Mouse (Mus musculus): Measurements from ENCODE around the gene Fbxo46. TPM values are rescaled to one million over a fixed set of nuclear protein-coding genes. Genes with fewer than 3 reads are reported as not detected.

The Fbxo46 gene
- 10 to 100 TPM; 14.9 to 15.0 TPM for total RNA-seq (2023)

DNA sequence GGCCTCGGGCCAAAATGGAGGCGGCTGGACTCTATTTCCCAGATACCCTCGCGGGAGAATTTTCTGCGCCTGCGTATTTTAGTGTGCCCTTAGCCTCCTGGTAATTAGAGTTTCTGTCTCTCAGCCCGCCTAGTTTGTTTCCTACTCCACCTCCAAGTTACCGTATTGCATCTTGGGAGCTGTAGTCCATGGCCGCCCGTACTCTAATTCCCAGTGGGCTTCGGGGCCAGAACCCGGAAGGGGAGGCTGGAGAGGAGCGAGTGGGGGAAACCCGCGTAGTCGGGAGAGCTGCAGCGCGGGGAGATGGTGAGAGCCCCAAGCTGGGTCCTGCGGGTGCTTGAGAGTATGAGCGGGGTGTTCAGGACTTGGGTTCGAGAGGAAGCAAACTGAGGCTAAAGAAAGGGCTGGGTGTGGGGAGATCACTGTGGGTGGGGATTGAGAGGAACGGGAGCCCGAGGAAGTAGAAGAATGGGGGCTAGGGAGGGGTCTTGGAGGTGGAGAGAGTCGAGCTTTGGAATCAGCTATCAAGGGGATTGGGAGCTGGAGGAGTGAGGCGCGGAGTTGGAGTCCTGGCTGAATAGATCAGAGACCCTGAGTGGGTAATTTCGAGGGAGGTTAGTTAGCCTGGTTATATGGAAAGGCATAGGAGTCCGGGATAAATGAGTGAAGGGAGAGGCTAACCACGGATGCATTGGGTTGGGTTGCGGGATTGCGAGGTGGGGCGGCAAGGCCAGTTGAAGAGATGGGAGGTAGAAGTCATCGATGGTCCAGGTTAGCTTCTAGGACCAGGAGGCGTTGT is at the start of gene Fbxo46:
Fbxo46 (plus strand) TSS at position 229 of the 799 bp plus-strand sequence.

GRCm38 (mm10) chr7:19075723-19076585 is 43.7 kb upstream of the Fbxo46 start, which contains the start of gene Dmwd:
Gene Dmwd, plus strand, starts transcription at chr7:19076227.

GRCm38 (mm10) chr7:19083701-19084100 is 36.0 kb upstream of the Fbxo46 start, which contains the start of gene Dmpk:
Gene Dmpk, plus strand, starts transcription at chr7:19083849.

GRCm38 (mm10) chr7:19094471-19094825 is 25.2 kb upstream of the Fbxo46 start, which contains the start of gene Six5:
Gene Six5, plus strand, starts transcription at chr7:19094594.

DNA sequence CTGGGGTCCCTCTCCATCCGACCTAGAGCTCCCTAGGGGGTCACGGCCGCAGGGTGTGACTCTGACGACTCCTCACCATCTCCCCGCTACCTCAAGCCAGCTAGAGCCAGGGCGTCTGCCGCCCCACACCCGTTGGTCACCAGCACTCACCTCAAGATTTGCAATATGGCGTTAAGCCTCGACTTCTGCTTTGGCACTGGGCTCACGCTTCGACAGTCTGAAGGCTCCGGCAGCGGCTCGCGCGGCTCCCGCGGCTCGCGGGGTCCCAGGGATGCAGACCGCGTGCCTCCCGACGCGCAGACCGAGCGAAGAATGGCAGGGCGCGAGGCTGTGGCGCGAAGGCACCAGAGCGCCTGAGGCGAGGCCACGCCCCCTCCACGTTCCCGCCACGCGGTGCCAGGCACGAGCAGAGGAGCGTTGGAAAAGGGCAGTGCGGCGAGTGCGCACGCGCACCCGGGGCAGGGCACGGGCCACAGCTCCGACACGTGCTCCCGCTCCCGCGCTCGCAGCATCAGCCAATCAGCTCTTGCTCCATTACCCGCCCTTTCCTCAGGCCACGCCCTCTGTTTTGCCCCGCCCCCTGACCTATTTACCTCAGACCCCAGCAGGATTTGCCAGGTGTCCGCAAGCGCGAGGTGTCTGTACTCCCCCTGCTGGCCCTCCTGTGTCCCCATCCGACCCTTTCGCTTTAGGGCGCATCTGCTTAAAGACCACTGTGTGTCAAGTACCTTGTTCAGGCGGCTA is 1.5 kb upstream of the Fbxo46 start, which contains the start of gene Gm4969:
Gm4969 (minus strand) TSS at position 341 of the 744 bp plus-strand sequence.

DNA sequence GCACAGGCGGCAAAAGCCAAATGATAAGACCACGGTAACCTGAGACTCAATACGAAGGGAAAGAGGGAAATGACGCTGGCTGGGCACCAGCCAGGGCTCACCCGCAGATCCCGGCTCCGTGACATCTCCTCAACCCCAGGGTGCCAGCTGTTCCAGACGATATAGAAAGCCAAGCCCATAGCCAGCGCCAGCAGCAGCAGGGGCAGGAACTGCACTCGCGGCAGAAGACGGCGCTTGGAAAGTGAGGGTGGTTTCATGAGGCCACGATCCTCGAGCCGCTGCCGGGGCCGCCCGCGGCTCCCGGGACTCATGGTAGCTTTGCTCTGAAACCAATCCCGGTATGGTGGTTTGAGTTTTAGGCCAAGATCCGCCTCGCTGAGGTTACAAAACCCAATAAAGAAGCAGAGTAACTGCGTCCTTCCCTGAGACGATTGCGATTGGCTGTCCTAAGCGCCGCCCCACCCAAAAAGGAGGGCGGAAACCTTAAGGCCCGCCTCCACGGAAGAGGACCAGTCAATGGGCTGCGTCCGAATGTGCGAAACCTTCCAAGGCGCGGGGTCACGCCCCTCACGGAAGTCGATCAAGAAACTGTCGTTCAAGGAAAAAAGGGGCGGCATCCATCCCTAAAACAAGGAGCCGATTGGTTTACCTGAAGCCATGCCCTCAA is 29.3 kb downstream of the Fbxo46 start, which contains the start of gene Qpctl:
Qpctl (minus strand) TSS at position 417 of the 667 bp plus-strand sequence.

DNA sequence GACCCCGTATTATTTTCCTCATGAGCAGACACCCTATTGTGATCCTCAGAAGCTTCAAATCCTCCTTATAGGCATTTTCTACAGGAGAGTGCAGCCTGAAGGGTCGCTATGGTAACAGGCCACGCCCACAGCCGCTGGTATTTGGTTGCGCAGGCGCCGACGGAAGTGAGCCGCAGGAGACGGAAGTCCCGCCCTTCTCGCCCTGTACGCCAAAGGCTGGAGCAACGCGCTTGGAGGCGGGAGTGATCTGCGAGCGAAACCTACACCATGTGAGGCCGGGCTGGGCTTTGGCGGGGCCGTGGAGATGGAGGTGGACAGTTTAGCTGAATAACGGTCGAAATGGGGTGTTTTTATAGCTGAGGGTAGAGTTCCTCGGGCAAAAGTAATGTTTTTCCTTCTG is 30.0 kb downstream of the Fbxo46 start, which contains the start of gene Snrpd2:
Snrpd2 (plus strand) TSS at position 97 of the 400 bp plus-strand sequence.

GRCm38 (mm10) chr7:19165656-19166423 is 46.2 kb downstream of the Fbxo46 start, which contains the start of gene Gipr:
Gene Gipr, minus strand, starts transcription at chr7:19166127.

DNA sequence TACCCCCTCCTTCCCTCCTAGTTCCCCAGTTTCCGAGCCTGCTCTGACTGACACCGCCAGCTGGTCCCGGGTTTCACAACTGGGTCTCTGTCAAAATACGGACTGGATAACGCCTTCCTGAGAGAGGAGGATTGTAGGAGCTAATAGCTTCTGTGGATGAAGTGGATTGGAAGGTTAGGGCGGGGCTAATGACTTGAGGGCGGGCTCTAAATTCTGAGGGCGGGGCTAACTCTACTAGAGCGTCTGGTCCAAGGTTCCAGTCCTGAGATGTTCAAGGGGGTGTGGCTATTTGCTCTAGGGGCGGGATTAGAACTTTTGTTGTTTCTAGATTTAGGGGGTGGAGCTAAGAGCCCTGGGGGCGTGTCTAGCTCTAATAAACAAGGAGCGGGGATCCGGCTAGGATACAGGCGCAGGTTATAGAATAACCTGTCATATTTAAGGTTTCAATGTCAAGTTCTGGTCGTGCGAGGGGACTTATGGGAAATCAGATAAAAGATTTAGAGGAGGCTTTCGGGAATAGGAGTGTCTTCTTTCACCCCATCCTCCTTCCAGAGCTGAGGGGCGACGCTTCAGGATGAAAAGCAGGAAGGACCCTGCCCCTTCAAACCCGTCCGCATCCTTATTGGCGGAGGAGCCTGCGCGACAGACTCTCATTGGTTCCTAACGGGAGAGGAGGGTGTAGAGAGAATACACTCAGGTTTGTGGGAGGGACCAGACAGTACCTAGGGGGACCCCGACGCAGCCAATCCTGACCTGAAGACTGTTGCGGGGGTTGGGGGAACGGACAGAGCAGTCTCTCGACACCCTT is 56.3 kb downstream of the Fbxo46 start, which contains the start of gene Eml2:
Eml2 (plus strand) TSS at position 714 of the 808 bp plus-strand sequence.

Other genes with a start within 250 kb of the Fbxo46 start
- gene Pglyrp1, start 248.5 kb upstream of the Fbxo46 start, total RNA-seq (2023) = 1,000 to 10,000 TPM; 1,995 to 2,284 TPM
- 10 to 100 TPM; 11.5 to 13.9 TPM for gene Ccdc61, start 209.4 kb upstream of the Fbxo46 start, total RNA-seq (2023)
- gene Nova2, start 194.0 kb upstream of the Fbxo46 start, total RNA-seq (2023) = under 1 TPM in 1 of 2 experiments, not detected in 1; 0.04 TPM
- not detected for gene Nanos2, start 132.5 kb upstream of the Fbxo46 start, total RNA-seq (2023)
- under 1 TPM in 1 of 2 experiments, not detected in 1; 0.33 TPM for gene Mypop, start 128.6 kb upstream of the Fbxo46 start, total RNA-seq (2023)
- gene Irf2bp1, start 115.8 kb upstream of the Fbxo46 start, total RNA-seq (2023) = 10 to 100 TPM; 15.0 to 15.1 TPM
- gene Foxa3, start 96.3 kb upstream of the Fbxo46 start, total RNA-seq (2023) = not detected
- gene Sympk, start 95.5 kb upstream of the Fbxo46 start, total RNA-seq (2023) = 10 to 100 TPM; 53.1 to 63.9 TPM
- gene Rsph6a, start 65.2 kb upstream of the Fbxo46 start, total RNA-seq (2023) = not detected
- gene Dmwd, start 43.6 kb upstream of the Fbxo46 start, total RNA-seq (2023) = 10 to 100 TPM; 15.0 to 21.7 TPM
- 10 to 100 TPM in 1 of 2 experiments, 1 to 10 TPM in 1; 9.9 to 10.7 TPM for gene Dmpk, start 36.0 kb upstream of the Fbxo46 start, total RNA-seq (2023)
- under 1 TPM; 0.11 to 0.33 TPM for gene Six5, start 25.3 kb upstream of the Fbxo46 start, total RNA-seq (2023)
- gene Gm4969, start 1.5 kb upstream of the Fbxo46 start, total RNA-seq (2023) = not detected
- 10 to 100 TPM; 10.0 to 10.4 TPM for gene Qpctl, start 29.4 kb downstream of the Fbxo46 start, total RNA-seq (2023)
- 10 to 100 TPM; 39.5 to 43.0 TPM for gene Snrpd2, start 29.9 kb downstream of the Fbxo46 start, total RNA-seq (2023)
- not detected for gene Gipr, start 46.3 kb downstream of the Fbxo46 start, total RNA-seq (2023)
- gene Eml2, start 56.6 kb downstream of the Fbxo46 start, total RNA-seq (2023) = 10 to 100 TPM; 60.2 to 79.8 TPM
- gene Gpr4, start 92.7 kb downstream of the Fbxo46 start, total RNA-seq (2023) = under 1 TPM in 1 of 2 experiments, not detected in 1; 0.13 TPM
- 10 to 100 TPM; 22.3 to 24.6 TPM for gene Opa3, start 108.5 kb downstream of the Fbxo46 start, total RNA-seq (2023)
- 100 to 1,000 TPM; 636 to 660 TPM for gene Vasp, start 152.0 kb downstream of the Fbxo46 start, total RNA-seq (2023)
- under 1 TPM in 1 of 2 experiments, not detected in 1; 0.49 TPM for gene Ppm1n, start 160.2 kb downstream of the Fbxo46 start, total RNA-seq (2023)
- gene Rtn2, start 162.8 kb downstream of the Fbxo46 start, total RNA-seq (2023) = not detected
- 1,000 to 10,000 TPM in 1 of 2 experiments, 100 to 1,000 TPM in 1; 803 to 1,216 TPM for gene Fosb, start 190.2 kb downstream of the Fbxo46 start, total RNA-seq (2023)
- gene Ercc1, start 224.9 kb downstream of the Fbxo46 start, total RNA-seq (2023) = 10 to 100 TPM; 17.0 to 24.4 TPM
- gene Cd3eap, start 239.6 kb downstream of the Fbxo46 start, total RNA-seq (2023) = 1 to 10 TPM; 6.7 to 7.1 TPM
- gene Ppp1r13l, start 239.9 kb downstream of the Fbxo46 start, total RNA-seq (2023) = 1 to 10 TPM; 1.7 to 2.0 TPM

All from neutrophil, adult 59 days (primary cell).